Mouse (Mus musculus) midbrain, embryonic 16.5 days (tissue): ENCODE data around the gene Comtd1. TPM values are rescaled to one million over a fixed set of nuclear protein-coding genes. Genes with fewer than 3 reads are reported as not detected.
A peak's percentile ranks its signal among the peaks of the same experiment; 100 is the strongest.

Source experiments
- ATAC-seq: fragments of 200-750 bp; cut with Nextera tagmentation; 2 replicates; pipeline ENCODE4 v1.8.0; 2017; ENCODE audit warnings: moderate TSS enrichment
- H3K27ac ChIP-seq: fragments of 300-500 bp; sonication (generic); 2 replicates; pipeline ENCODE4 v1.5.1; 2014; ENCODE audit warnings: mild to moderate bottlenecking, low read length, mixed read lengths
- H3K27me3 ChIP-seq: fragments of 300-500 bp; sonication (generic); 2 replicates; pipeline ENCODE4 v1.6.1; 2014; ENCODE audit warnings: low read depth, low read length, mixed read lengths; ENCODE audit not compliant: control insufficient read depth, insufficient read depth
- H3K36me3 ChIP-seq: fragments of 300-500 bp; sonication (generic); 2 replicates; pipeline ENCODE4 v1.6.1; 2014; ENCODE audit warnings: mild to moderate bottlenecking, low read length, moderate library complexity, mixed read lengths; ENCODE audit not compliant: control insufficient read depth, insufficient read depth
- H3K4me1 ChIP-seq: fragments of 300-500 bp; sonication (generic); 2 replicates; pipeline ENCODE4 v1.6.1; 2014; ENCODE audit warnings: mild to moderate bottlenecking, low read length, mixed read lengths; ENCODE audit not compliant: control insufficient read depth, insufficient read depth
- H3K4me2 ChIP-seq: fragments of 300-500 bp; sonication (generic); 2 replicates; pipeline ENCODE4 v1.6.1; 2014; ENCODE audit warnings: mild to moderate bottlenecking, low read length, mixed read lengths
- H3K4me3 ChIP-seq: fragments of 300-500 bp; sonication (generic); 2 replicates; pipeline ENCODE4 v1.5.1; 2014; ENCODE audit warnings: low read depth, mild to moderate bottlenecking, low read length, moderate library complexity, mixed read lengths
- H3K9ac ChIP-seq: fragments of 300-500 bp; sonication (generic); 2 replicates; pipeline ENCODE4 v1.6.1; 2014; ENCODE audit warnings: low read depth, low read length, mixed read lengths
- H3K9me3 ChIP-seq: fragments of 300-500 bp; sonication (generic); replicated peaks from 2 replicates; pipeline ENCODE4 v1.6.1; 2014; ENCODE audit warnings: mild to moderate bottlenecking, low read length, mixed read lengths; ENCODE audit not compliant: control insufficient read depth, poor library complexity, severe bottlenecking
- WGBS: fragments of 180-500 bp; shearing (Covaris S2); extraction: QIAGEN DNeasy Blood & Tissue Kit; methylation state at CpG from one replicate; pipeline ENCODE4 v1.1.7; 2014; 5-methylcytosine and 5-hydroxymethylcytosine counted together
- polyA plus RNA-seq: library from polyadenylated mRNA; unstranded; fragments of >200 nt; fragmentation: Nextera tagmentation; extraction: Ambion mirVana; gene quantifications from 2 replicates; pipeline ENCODE4 v1.2.1, GENCODE M21; 2015

Gene Comtd1
- polyA plus RNA-seq, result 58.1 and 58.7 TPM in 2 replicates

DNA sequence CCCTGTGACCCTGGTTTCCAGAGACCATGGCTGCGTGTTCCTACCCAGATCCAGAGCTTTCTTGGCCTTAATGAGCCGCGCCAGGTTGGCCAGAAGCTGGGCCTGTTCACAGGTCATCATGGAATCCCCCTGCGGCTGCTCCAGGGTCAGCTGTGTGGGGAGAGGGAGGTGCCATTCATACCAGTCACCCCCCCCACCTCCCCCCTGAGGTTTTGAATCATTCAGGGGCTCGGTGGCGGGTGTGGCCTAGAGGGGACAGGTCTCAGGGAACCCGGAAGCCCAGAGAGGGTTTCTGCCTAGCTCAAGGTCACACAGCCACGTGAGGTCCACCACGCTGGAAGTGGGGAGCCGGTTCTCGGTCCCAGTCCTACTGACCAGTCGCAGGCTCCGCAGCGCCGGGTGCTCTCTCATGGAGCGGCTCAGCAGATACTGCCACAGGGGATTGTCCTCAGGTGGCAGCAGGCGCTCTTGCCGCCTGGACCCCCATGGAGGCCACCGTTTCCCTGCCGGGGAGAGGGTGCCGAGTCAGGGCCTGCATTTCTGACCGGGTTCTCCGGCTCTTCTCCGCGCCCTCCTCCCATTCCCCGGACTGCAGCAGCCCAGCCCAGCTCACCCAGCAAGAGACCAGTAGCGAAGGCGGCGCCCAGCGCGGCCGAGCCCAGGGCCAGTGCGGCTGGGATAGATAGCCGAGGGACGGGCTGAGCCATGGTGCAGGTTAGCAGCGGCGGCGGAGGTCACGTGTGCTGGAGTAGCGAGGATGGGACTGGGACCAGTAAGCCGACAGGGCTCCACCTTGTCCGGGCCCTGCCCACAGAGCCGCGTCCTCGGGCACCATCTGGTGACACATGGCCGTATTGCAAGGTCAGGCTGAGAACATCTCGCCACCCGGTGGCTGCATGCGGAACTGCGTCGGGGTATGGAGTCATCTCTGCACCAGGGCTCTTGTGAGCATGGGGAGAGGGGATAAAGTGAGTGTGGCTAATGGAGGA, at the start of gene Comtd1:
Gene Comtd1 (minus strand): TSS at position 812 of the 989 bp plus-strand sequence.
- Histone ChIP-seq H3K4me3 (peak within 1 kb of the TSS; percentile 86), H3K27ac (peak within 1 kb of the TSS; percentile 62), H3K9me3 (no peaks in the 10 kb centered on the region), H3K9ac (peak within 1 kb of the TSS; percentile 90), H3K4me1 (peaks cover 9% of the 10 kb centered on the region; the same call in 1 of the 2 replicates), H3K36me3 (peaks cover 3% of the 10 kb centered on the region; the same call in 1 of the 2 replicates), H3K27me3 (no peaks in the 10 kb centered on the region), H3K4me2 (peak within 1 kb of the TSS; percentile 89)
- WGBS, result under 1% methylated on average over 50 of the region's 51 CpGs
- peak; percentile 91 for ATAC-seq

DNA sequence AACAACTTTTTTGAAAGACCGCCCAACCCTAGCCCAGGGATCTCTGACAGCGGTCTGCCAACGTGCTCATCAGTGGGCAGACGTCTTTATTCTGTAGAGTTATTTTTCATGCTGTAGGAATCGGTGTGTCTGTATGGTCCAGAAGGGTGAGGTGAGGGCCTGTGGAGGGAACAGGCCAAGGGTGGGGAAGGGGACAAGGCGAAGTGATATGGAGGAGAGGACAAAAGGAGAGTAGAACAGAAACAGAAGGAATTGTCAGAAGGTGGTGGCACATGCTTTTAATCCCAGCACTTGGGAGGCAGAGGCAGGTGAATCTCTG, 43.5 kb upstream of the Comtd1 start:
- Histone ChIP-seq H3K9me3 (no peaks in the 10 kb centered on the region), H3K4me2 (no peak overlapping the region), H3K4me3 (no peak overlapping the region), H3K36me3 (no peaks in the 10 kb centered on the region), H3K9ac (no peak overlapping the region), H3K4me1 (0 out of 2 replicates have a peak, but pooled peaks cover 3% of the 10 kb centered on the region), H3K27ac (no peak overlapping the region), H3K27me3 (no peaks in the 10 kb centered on the region)
- 74% methylated on average over 6 of the region's 6 CpGs for WGBS
- ATAC-seq, result no peak

DNA sequence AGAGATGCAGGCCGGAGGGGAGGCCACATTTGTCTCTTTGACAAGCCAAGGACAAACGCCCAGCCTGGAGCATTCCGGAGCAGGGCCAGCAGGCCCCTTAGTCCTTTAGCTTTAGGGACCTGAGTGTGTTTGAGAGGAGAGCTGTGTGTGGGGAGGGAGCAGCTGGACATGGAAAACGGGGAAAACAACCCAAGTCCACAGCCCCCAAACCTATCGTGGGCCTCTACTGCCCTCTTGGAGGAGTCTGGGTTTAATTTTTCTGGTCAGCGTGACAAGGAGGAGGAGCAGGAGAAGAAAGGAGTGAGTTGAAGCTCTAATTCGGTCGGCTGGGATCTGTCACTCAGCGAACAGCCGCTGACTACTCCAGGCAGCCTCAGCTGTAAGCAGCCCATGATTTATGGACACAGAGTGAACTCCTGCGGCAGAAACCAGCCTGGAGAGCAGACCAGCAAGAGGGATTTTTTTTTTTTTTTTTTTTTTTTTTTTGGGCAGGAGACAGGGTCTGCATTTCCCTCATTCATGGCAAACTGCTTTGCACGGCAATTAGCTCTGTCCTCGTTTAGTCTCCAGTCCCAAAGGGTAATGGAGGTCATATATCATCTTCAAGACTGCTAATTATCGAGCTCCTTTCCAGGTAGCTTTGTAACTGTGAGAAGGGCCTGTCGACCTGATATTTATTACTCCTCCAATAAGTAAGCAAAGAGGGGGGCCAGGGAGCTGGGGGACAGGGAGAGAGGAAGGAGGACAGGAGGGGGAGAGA, 43.0 kb upstream of the Comtd1 start:
- H3K27ac ChIP-seq, result no peak overlapping the region
- ATAC-seq, result no peak

GRCm38 (mm10) chr14:21890430-21890829, 41.7 kb upstream of the Comtd1 start:
- WGBS, result 87% methylated on average over 2 of the region's 2 CpGs
- Histone ChIP-seq H3K4me1 (0 out of 2 replicates have a peak, but pooled peaks cover 3% of the 10 kb centered on the region), H3K27ac (no peak overlapping the region), H3K36me3 (no peaks in the 10 kb centered on the region), H3K4me2 (no peak overlapping the region), H3K27me3 (no peaks in the 10 kb centered on the region), H3K9ac (no peak overlapping the region), H3K4me3 (no peak overlapping the region), H3K9me3 (no peaks in the 10 kb centered on the region)
- no peak for ATAC-seq

More for the DNA sequence above, 43.0 kb upstream of the Comtd1 start:
- no peaks in the 10 kb centered on the region for H3K9me3 ChIP-seq
- 0 out of 2 replicates have a peak, but pooled peaks cover 3% of the 10 kb centered on the region for H3K4me1 ChIP-seq
- H3K4me2 ChIP-seq, result no peak overlapping the region
- 40% methylated on average over 15 of the region's 15 CpGs for WGBS
- H3K36me3 ChIP-seq, result no peaks in the 10 kb centered on the region
- H3K4me3 ChIP-seq, result no peak overlapping the region
- H3K9ac ChIP-seq, result no peak overlapping the region
- no peaks in the 10 kb centered on the region for H3K27me3 ChIP-seq

GRCm38 (mm10) chr14:21866816-21867215, 18.0 kb upstream of the Comtd1 start:
- Histone ChIP-seq H3K27ac (no peak overlapping the region), H3K27me3 (no peaks in the 10 kb centered on the region), H3K9me3 (no peaks in the 10 kb centered on the region), H3K4me3 (no peak overlapping the region), H3K36me3 (no peaks in the 10 kb centered on the region), H3K9ac (no peak overlapping the region), H3K4me1 (no peaks in the 10 kb centered on the region), H3K4me2 (no peak overlapping the region)
- no peak for ATAC-seq
- 90% methylated on average over 7 of the region's 7 CpGs for WGBS

DNA sequence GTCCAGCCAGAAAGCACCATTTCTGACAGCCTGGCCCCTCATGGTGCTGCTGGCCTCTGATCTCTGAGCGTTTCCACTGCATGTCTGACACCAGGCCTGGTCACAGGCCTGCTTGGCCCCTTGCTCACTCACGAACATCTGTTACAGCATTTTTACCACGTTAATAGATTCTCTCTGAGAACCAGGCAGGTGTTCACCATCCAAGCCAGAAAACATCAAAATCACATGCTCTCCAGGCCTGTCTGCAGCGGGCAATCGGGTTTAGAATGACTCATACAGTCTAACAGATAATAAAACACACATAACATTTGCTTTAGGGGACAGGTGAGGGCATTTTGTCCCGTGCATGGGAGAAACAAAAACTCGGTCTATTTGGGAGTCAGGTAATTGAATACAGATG, 17.5 kb upstream of the Comtd1 start:
- no peak for ATAC-seq
- no peaks in the 10 kb centered on the region for H3K9me3 ChIP-seq
- no peak overlapping the region for H3K9ac ChIP-seq
- no peak overlapping the region for H3K27ac ChIP-seq
- H3K4me1 ChIP-seq, result no peaks in the 10 kb centered on the region
- no peaks in the 10 kb centered on the region for H3K27me3 ChIP-seq
- H3K4me3 ChIP-seq, result no peak overlapping the region
- 69% methylated on average over 7 of the region's 7 CpGs for WGBS
- H3K4me2 ChIP-seq, result no peak overlapping the region
- H3K36me3 ChIP-seq, result no peaks in the 10 kb centered on the region

DNA sequence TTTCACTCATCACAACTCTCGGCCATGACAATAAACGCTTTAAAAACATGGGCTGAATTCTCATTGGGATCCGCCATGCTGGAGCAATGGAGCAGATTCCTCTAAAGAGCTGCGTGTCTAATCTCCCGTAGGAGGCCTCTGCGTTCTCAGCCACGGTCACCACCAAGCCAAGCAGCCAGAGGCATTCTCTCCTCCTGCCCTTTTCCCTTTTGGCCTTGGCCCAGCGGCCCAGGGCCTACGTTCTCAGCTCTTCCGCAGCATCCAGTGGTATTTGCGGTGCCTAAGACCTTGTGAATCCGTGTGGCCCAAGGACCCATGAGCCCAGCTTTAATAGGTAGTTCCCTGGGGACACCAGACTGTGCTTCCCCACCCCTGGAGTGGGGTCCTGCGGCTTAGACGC, 8.1 kb upstream of the Comtd1 start:
- no peak for ATAC-seq
- H3K36me3 ChIP-seq, result no peaks in the 10 kb centered on the region

GRCm38 (mm10) chr14:21855961-21856360, 7.2 kb upstream of the Comtd1 start:
- Histone ChIP-seq H3K9ac (no peak overlapping the region), H3K4me3 (no peak overlapping the region), H3K27me3 (no peaks in the 10 kb centered on the region), H3K27ac (no peak overlapping the region), H3K4me1 (peaks cover 3% of the 10 kb centered on the region; the same call in 1 of the 2 replicates), H3K4me2 (no peak overlapping the region), H3K9me3 (no peaks in the 10 kb centered on the region), H3K36me3 (no peaks in the 10 kb centered on the region)
- 26% methylated on average over 3 of the region's 3 CpGs for WGBS
- ATAC-seq, result no peak

More for the DNA sequence above, 8.1 kb upstream of the Comtd1 start:
- no peak overlapping the region for H3K4me2 ChIP-seq
- peaks cover 3% of the 10 kb centered on the region; the same call in 1 of the 2 replicates for H3K4me1 ChIP-seq
- no peaks in the 10 kb centered on the region for H3K9me3 ChIP-seq
- H3K27me3 ChIP-seq, result no peaks in the 10 kb centered on the region
- no peak overlapping the region for H3K4me3 ChIP-seq
- H3K9ac ChIP-seq, result no peak overlapping the region
- WGBS, result 81% methylated on average over 14 of the region's 14 CpGs
- no peak overlapping the region for H3K27ac ChIP-seq
